Mouse (Mus musculus) ovary, postnatal 14 days (tissue): ENCODE data around the gene Patl2.
"Not testable (repeated sequence)": the region's sequence is repeated elsewhere in the genome, so short reads cannot be mapped to it uniquely, and the experiment has no call there.

Source experiments
- DNase-seq: peaks from one replicate; pipeline ENCODE4 v3.0.0; 2022; ENCODE audit warnings: low spot score

The Patl2 gene

DNA sequence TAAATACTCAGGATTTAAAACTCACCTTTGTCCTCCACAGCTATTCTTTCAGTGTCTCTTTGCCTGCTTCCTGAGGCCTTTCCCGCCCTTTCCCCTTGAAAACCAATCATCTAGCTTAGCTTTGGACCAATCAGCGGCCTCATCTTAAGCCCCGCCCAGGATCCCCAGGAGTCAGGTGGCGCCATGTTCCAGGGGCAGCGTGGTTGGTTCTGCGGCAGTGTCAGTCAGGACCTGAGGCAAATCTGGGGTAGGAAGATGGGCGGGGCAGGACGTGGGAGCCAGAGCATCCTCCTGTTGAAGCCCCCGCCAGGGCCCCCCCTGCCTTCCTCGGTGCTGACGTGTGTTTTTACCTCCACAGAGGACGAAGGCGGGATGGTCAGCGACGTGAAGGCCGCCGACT lies at the start of gene Patl2, which contains the start of gene Terb2:
Patl2 (minus strand) TSS at position 84 of the 400 bp plus-strand sequence.
Terb2 (plus strand) TSS at position 167 of the 400 bp plus-strand sequence.
- no peak for DNase-seq

DNA sequence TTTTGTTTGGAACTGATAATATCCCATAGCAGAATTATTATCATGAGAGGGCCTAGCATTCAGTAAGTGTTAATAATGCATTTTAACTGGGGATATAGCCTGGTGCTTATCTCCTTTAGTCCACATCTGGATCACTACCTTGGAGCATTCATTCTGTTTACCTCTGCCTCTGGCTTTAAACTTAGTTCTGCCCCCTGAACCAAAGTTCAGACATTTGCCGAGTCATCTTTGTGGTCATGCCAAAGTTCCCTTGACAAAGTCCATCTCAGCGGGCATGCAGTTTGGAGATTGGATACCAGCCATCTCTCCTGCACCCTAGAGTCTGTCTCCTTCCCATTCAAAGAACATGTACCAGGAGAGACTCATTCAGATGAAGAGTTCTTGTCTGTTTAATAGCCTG lies 49.4 kb upstream of the Patl2 start:
- no peak for DNase-seq

- peak; percentile 60 for DNase-seq
Observed at GRCm38 (mm10) chr2:122234611-122235288, 48.8 kb upstream of the Patl2 start, which contains the start of gene Sord. TSS of gene Sord (plus strand) at chr2:122234749.

- peak; percentile 16 for DNase-seq
Observed at GRCm38 (mm10) chr2:122233759-122234557, 48.0 kb upstream of the Patl2 start.

DNA sequence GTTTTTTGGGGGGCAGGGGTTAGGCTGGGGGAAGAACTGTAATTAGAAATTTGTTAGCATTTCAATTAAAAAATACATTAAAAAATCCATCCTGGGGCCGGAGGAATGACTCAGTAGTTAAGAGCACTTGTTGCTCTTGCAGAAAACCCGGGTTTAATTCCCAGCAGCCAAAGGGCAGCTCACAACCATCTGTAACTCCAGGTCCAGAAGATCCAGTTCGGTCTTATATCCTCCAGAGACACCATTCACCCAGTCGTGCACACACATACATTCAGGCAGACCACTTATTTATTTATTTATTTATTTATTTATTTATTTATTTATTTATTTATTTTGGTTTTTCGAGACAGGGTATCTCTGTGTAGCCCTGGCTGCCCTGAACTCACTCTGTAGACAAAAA lies 47.4 kb upstream of the Patl2 start:
- DNase-seq, result no peak

- no peak for DNase-seq
Observed at GRCm38 (mm10) chr2:122231616-122232015, 45.6 kb upstream of the Patl2 start.

DNA sequence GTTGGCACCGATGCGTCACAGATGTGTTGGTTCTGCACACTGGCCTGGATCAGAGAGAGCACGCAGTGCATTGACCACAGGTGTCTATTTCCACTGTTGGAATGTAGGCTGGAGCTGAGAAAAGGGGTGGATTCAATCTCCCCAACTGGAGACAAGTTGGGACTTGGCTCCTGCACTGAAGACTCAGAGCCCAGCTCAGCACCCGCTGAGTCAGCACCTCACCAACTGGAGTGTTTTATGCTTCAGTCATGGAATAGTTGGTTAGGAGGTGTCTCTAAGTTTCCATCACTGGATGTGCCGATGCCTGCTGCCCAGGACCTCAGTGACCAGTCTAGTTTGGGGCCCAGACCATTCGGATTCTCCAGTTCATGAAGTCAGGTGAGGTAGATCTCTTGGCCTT lies 44.4 kb upstream of the Patl2 start:
- DNase-seq, result no peak

- no peak for DNase-seq
Observed at GRCm38 (mm10) chr2:122223654-122224053, 37.7 kb upstream of the Patl2 start.

DNA sequence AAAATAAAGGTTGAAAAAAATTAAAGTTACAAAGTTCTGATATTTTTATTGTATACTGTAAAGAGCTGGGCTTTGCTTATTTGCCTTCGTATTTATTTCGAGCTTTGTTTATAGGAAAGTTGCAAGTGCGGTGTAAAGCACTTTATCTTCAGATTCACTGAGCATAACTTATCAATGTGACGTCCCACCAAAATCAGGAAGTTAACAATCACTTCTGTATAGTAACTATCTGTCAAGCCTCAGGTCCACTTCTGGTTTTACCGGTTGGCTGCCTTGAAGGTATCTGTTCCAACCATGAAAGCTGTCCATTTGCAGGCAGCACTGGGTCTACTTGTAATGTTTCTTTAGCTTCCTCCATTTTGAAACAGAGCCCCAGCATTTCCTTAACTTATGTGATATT lies 36.3 kb upstream of the Patl2 start:
- DNase-seq, result no peak

DNA sequence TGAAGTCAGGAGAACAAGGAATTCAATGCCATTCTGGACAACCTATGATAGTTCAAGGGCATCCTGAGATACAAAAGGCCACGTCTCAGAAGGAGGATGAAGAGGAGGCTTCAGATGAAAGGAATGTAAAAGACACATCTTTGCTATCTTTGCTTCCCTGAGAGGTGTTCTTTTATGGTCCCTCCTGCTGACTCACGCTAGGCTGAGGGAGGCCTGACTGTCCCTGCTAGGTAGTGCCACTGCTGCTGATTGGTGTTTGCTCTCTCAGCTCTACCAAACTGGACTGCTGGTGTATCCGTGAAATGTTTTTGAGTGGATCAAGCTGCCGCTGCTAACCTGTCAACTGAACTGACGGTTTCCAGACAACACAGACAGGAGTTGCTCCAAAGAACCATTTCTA lies 35.8 kb upstream of the Patl2 start:
- no peak for DNase-seq

- no peak for DNase-seq
Observed at GRCm38 (mm10) chr2:122221378-122221777, 35.4 kb upstream of the Patl2 start.

- no peak for DNase-seq
Observed at GRCm38 (mm10) chr2:122218234-122218633, 32.2 kb upstream of the Patl2 start.

DNA sequence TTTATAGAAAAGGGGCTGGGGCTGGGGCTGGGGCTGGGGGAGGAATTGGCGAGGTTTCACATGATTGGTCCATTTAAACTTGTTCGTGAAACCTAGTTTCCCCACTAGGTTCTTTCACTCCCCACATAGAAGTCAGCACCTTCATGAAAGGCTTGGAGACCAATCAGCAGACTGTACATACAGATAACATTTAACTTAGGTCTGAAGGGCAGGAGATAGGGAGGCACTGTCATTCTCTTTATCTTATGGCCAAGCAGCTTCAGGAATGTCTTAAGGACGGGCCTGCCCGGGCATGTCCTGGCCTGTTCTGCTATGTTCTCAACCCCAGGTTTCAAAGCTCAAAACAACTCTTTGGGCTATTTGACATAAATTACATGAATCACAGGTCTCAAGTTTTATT lies 31.1 kb upstream of the Patl2 start:
- DNase-seq, result not testable (repeated sequence)

DNA sequence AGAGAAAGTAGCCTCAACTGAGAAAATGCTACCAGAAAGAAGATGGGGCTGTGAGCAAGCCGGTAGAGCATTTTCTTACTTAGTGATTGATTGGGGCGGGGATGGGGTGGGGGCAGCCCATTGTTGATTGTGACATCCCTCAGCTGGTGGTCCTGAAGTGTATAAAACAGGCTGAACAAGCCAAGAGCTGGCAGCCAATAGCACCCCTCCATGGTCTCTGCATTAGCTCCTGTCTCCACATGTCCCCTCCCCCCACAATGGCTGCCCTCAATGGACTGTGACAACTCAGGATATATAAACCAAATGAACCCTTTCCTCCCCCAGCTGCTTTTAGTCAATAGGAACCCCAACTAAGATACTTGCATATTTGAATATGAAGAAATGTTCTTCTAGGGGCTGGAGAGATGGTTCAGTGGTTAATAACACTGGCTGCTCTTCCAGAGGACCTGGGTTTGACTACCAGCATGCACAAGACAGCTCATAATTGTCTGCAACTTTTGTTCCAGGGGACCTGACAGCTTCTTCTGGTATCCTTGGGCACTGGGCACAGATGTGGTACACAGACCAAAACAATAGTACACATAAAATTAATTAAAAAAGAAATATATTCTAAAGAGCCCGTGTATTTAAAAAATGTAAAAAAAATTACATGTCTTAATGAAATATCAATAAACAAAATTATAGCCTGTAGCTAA lies 24.7 kb upstream of the Patl2 start:
- no peak for DNase-seq

- no peak for DNase-seq
Observed at GRCm38 (mm10) chr2:122206440-122207107, 20.6 kb upstream of the Patl2 start.

GRCm38 (mm10) chr2:122201501-122201900 lies 15.5 kb upstream of the Patl2 start:
- DNase-seq, result no peak

GRCm38 (mm10) chr2:122194509-122194929 lies 8.5 kb upstream of the Patl2 start:
- DNase-seq, result no peak

- DNase-seq, result no peak
Observed at GRCm38 (mm10) chr2:122191849-122192248, 5.9 kb upstream of the Patl2 start.

GRCm38 (mm10) chr2:122186751-122187150 lies 762 bp upstream of the Patl2 start:
- DNase-seq, result no peak

DNA sequence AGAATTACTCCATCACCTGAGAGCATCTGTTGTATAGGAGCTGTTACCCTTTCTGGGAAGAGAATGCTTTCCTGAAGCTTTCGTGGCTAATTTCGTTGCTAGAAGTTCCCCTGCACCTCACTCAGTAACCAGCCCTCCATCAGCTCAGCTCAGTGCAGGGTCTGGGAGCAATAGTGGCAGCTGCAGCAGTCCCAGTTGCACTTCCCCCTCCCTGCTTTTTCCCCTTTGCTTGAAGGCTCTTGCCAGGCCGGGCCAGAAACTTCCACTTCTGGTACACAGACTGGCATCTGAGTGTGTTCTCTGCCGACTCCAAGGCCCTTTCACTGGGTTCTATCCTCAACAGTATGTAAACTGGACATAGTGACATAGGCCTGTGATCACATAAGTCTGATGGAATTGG lies 903 bp downstream of the Patl2 start:
- DNase-seq, result no peak

DNA sequence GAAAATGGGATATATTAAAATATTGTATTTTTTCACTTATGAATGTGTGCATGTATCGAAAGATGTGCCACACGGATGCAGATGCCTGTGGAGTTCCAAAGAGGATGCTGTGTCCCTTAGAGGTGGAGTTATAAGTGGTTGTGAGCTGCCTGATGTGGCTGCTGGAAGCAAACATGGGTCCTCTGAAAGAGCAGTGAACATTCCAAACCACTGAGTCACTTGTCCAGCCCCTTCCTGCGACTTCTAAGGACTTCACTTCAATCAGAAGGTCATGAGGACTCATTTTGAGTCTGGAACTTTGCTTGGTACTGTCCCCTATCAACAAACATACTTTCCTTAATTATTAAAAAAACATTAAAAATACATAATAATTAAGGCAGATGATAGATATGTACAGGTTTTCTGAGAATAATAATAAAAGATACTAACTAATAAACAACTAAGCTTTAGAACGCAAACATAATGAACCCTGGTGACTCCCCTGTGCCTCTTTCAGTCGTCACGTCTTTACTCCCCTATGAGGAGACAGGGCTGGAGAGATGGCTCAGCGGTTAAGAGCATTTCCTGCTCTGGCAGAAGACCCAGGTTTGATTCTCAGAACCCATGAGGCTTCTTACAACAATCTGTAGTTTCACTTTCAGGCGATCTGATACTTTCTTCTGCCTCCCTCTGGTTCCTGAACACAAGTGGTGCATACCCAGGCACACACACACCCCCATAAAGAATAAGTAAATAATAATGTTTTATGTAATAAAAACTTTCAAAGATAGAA lies 5.8 kb downstream of the Patl2 start:
- DNase-seq, result no peak
